Mouse (Mus musculus) neural tube, embryonic 14.5 days (tissue): ENCODE measurements at regions not wholly inside any gene's neighbourhood (a gene's known extent, or its start where the extent isn't known, plus 50 kb on each side); places are given as distances from the start of the nearest gene placed in this dataset.

ENCODE experiments used
- ATAC-seq: fragments of 200-750 bp; cut with Nextera tagmentation; 2 replicates; pipeline ENCODE4 v1.8.0; 2017; ENCODE audit warnings: low read depth, mild to moderate bottlenecking, moderate TSS enrichment, moderate library complexity
- H3K27ac ChIP-seq: fragments of 300-500 bp; sonication (generic); 2 replicates; pipeline ENCODE4 v1.5.1; 2014; ENCODE audit warnings: low read depth, mild to moderate bottlenecking, control low read depth, low read length, moderate library complexity, mixed read lengths
- H3K27me3 ChIP-seq: fragments of 300-500 bp; sonication (generic); 2 replicates; pipeline ENCODE4 v1.6.1; 2014; ENCODE audit warnings: low read length; ENCODE audit not compliant: control insufficient read depth, insufficient read depth
- H3K36me3 ChIP-seq: fragments of 300-500 bp; sonication (generic); 2 replicates; pipeline ENCODE4 v1.6.1; 2014; ENCODE audit warnings: low read length, mixed read lengths; ENCODE audit not compliant: control insufficient read depth, insufficient read depth
- H3K4me1 ChIP-seq: fragments of 300-500 bp; sonication (generic); 2 replicates; pipeline ENCODE4 v1.6.1; 2014; ENCODE audit warnings: low read length; ENCODE audit not compliant: control insufficient read depth, insufficient read depth
- H3K4me2 ChIP-seq: fragments of 300-500 bp; sonication (generic); 2 replicates; pipeline ENCODE4 v1.6.1; 2014; ENCODE audit warnings: mild to moderate bottlenecking, low read depth, low read length, control low read depth
- H3K4me3 ChIP-seq: fragments of 300-500 bp; sonication (generic); 2 replicates; pipeline ENCODE4 v1.5.1; 2014; ENCODE audit warnings: low read depth, low read length, control low read depth, mixed read lengths
- H3K9ac ChIP-seq: fragments of 300-500 bp; sonication (generic); replicated peaks from 2 replicates; pipeline ENCODE4 v1.6.1; 2014; ENCODE audit warnings: low read depth, mild to moderate bottlenecking, control low read depth, low read length, mixed read lengths
- H3K9me3 ChIP-seq: fragments of 300-500 bp; sonication (generic); 2 replicates; pipeline ENCODE4 v1.6.1; 2016; ENCODE audit warnings: low read length; ENCODE audit not compliant: control insufficient read depth
- WGBS: fragments of 180-500 bp; shearing (Covaris S2); extraction: QIAGEN DNeasy Blood & Tissue Kit; methylation state at CpG from one replicate; pipeline ENCODE4 v1.1.7; 2014; 5-methylcytosine and 5-hydroxymethylcytosine counted together

GRCm38 (mm10) chr16:30735969-30736368, 136.4 kb downstream of the Fam43a start:
- Histone ChIP-seq H3K4me1 (no peaks in the 10 kb centered on the region), H3K4me3 (no peak overlapping the region), H3K4me2 (no peak overlapping the region), H3K9ac (no peak overlapping the region), H3K9me3 (no peaks in the 10 kb centered on the region), H3K27me3 (no peaks in the 10 kb centered on the region), H3K27ac (no peak overlapping the region), H3K36me3 (no peaks in the 10 kb centered on the region)
- no peak for ATAC-seq
- WGBS = 33% methylated on average over 7 of the region's 7 CpGs

- Histone ChIP-seq H3K9ac (no peak overlapping the region), H3K27me3 (no peaks in the 10 kb centered on the region), H3K4me2 (no peak overlapping the region), H3K4me3 (no peak overlapping the region), H3K9me3 (no peaks in the 10 kb centered on the region), H3K27ac (no peak overlapping the region), H3K4me1 (no peaks in the 10 kb centered on the region), H3K36me3 (no peaks in the 10 kb centered on the region)
- 67% methylated on average over 17 of the region's 17 CpGs for WGBS
- ATAC-seq = no peak
Measured at GRCm38 (mm10) chr16:30736662-30737326, 137.3 kb downstream of the Fam43a start.

GRCm38 (mm10) chr16:30737524-30737923, 138.0 kb downstream of the Fam43a start:
- 90% methylated on average over 8 of the region's 8 CpGs for WGBS
- Histone ChIP-seq H3K27me3 (no peaks in the 10 kb centered on the region), H3K4me3 (no peak overlapping the region), H3K4me2 (no peak overlapping the region), H3K9ac (no peak overlapping the region), H3K9me3 (no peaks in the 10 kb centered on the region), H3K36me3 (no peaks in the 10 kb centered on the region), H3K4me1 (no peaks in the 10 kb centered on the region), H3K27ac (no peak overlapping the region)
- no peak for ATAC-seq

GRCm38 (mm10) chr16:30739651-30740050, 140.1 kb downstream of the Fam43a start:
- WGBS = 78% methylated on average over 7 of the region's 7 CpGs
- no peak overlapping the region for H3K4me2 ChIP-seq
- no peaks in the 10 kb centered on the region for H3K9me3 ChIP-seq
- no peak for ATAC-seq
- no peak overlapping the region for H3K9ac ChIP-seq
- H3K27me3 ChIP-seq = no peaks in the 10 kb centered on the region
- no peaks in the 10 kb centered on the region for H3K4me1 ChIP-seq
- H3K36me3 ChIP-seq = no peaks in the 10 kb centered on the region
- no peak overlapping the region for H3K4me3 ChIP-seq
- no peak overlapping the region for H3K27ac ChIP-seq

GRCm38 (mm10) chr16:30741192-30741591, 141.7 kb downstream of the Fam43a start:
- Histone ChIP-seq H3K9me3 (no peaks in the 10 kb centered on the region), H3K9ac (no peak overlapping the region), H3K27ac (no peak overlapping the region), H3K4me3 (no peak overlapping the region), H3K27me3 (no peaks in the 10 kb centered on the region), H3K4me1 (no peaks in the 10 kb centered on the region), H3K36me3 (no peaks in the 10 kb centered on the region), H3K4me2 (no peak overlapping the region)
- WGBS = 88% methylated on average over 1 of the region's 1 CpGs
- ATAC-seq = no peak

- Histone ChIP-seq H3K9ac (no peak overlapping the region), H3K4me1 (no peaks in the 10 kb centered on the region), H3K4me2 (no peak overlapping the region), H3K27me3 (no peaks in the 10 kb centered on the region), H3K4me3 (no peak overlapping the region), H3K27ac (no peak overlapping the region), H3K9me3 (no peaks in the 10 kb centered on the region), H3K36me3 (no peaks in the 10 kb centered on the region)
- ATAC-seq = no peak
- 86% methylated on average over 6 of the region's 6 CpGs for WGBS
Measured at GRCm38 (mm10) chr16:30742474-30742873, 143.0 kb downstream of the Fam43a start.

- Histone ChIP-seq H3K27ac (no peak overlapping the region), H3K4me2 (no peak overlapping the region), H3K4me3 (no peak overlapping the region), H3K4me1 (no peaks in the 10 kb centered on the region), H3K36me3 (no peaks in the 10 kb centered on the region), H3K9me3 (no peaks in the 10 kb centered on the region), H3K27me3 (no peaks in the 10 kb centered on the region), H3K9ac (no peak overlapping the region)
- no peak for ATAC-seq
- 56% methylated on average over 4 of the region's 4 CpGs for WGBS
Measured at GRCm38 (mm10) chr16:30743566-30743965, 144.0 kb downstream of the Fam43a start.

GRCm38 (mm10) chr16:30744237-30744636, 144.7 kb downstream of the Fam43a start:
- no peak for ATAC-seq
- Histone ChIP-seq H3K4me2 (no peak overlapping the region), H3K27ac (no peak overlapping the region), H3K9ac (no peak overlapping the region), H3K4me3 (no peak overlapping the region), H3K4me1 (no peaks in the 10 kb centered on the region), H3K9me3 (no peaks in the 10 kb centered on the region), H3K36me3 (no peaks in the 10 kb centered on the region), H3K27me3 (no peaks in the 10 kb centered on the region)
- 59% methylated on average over 7 of the region's 7 CpGs for WGBS

GRCm38 (mm10) chr16:30745598-30746181, 146.2 kb downstream of the Fam43a start:
- ATAC-seq = no peak
- Histone ChIP-seq H3K4me3 (no peak overlapping the region), H3K27me3 (no peaks in the 10 kb centered on the region), H3K9me3 (no peaks in the 10 kb centered on the region), H3K9ac (no peak overlapping the region), H3K4me1 (no peaks in the 10 kb centered on the region), H3K36me3 (no peaks in the 10 kb centered on the region), H3K4me2 (no peak overlapping the region), H3K27ac (no peak overlapping the region)
- WGBS = 39% methylated on average over 11 of the region's 11 CpGs
